Mouse (Mus musculus) embryonic fibroblast, embryonic 13.5 days (primary cell): ENCODE data around the gene Trip12. TPM values are rescaled to one million over a fixed set of nuclear protein-coding genes. Genes with fewer than 3 reads are reported as not detected.
A peak's percentile ranks its signal among the peaks of the same experiment; 100 is the strongest.

ENCODE experiments used
- H3K27ac ChIP-seq: 2 replicates; pipeline ENCODE4 v1.5.1; 2012; ENCODE audit warnings: low read length, control low read depth, inconsistent platforms; ENCODE audit not compliant: insufficient read depth
- H3K4me1 ChIP-seq: 2 replicates; pipeline ENCODE4 v1.6.1; 2011; ENCODE audit warnings: low read length; ENCODE audit not compliant: control insufficient read depth, insufficient read depth
- H3K4me3 ChIP-seq: 2 replicates; pipeline ENCODE4 v1.5.1; 2011; ENCODE audit warnings: mild to moderate bottlenecking, control low read depth, low read length; ENCODE audit not compliant: insufficient read depth
- CTCF ChIP-seq: IDR thresholded peaks from 2 replicates; pipeline ENCODE4 v1.5.1; 2011; ENCODE audit warnings: mild to moderate bottlenecking, control low read depth, low read length, moderate library complexity, borderline replicate concordance; ENCODE audit not compliant: insufficient read depth
- POLR2A ChIP-seq: IDR thresholded peaks from 2 replicates; pipeline ENCODE4 v1.6.1; 2011; ENCODE audit warnings: low read depth, mild to moderate bottlenecking, control low read depth, low read length, moderate library complexity
- polyA plus RNA-seq: library from polyadenylated mRNA; stranded (reverse); fragments of >200 nt; gene quantifications from 2 replicates; pipeline ENCODE4 v1.2.4, GENCODE M21; 2011; ENCODE audit warnings: low read depth; ENCODE audit not compliant: missing spikeins, insufficient read length

Trip12 gene
- polyA plus RNA-seq, 1 experiment, result 278 TPM

DNA sequence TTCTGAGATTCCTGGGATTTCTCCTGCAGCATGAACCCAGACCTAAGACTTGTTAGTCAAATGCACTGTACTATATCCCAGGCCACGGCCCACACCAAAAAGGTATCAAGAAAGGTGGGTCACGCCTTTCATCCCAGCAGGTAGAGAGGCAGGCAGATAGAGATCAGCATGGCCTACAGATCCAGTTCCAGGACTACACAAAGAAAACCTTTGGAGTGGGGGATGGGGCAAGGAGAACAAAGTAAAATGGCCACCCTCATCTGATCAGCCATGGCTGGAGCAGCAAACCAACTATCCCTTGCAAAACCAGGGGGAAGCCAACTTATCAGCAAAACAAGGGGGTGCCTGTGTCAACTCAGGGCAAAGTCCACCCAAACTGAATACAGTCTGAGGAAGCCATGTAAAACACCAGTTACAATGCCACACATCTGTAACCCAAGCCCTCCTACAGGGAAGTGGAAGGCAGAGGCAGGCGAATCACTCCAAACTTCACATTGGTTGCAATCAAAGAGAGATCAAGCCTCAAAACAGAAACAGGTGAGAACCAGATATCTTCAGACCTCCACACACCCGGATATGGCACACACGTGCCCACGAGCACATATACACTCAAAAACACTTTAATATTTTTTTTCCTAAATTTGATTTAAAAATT is 8.6 kb upstream of the Trip12 start:
- Histone ChIP-seq H3K4me1 (no peaks in the 10 kb centered on the region), H3K4me3 (no peak overlapping the region), H3K27ac (no peak overlapping the region)
- TF ChIP-seq CTCF (no peak), POLR2A (no peak)

DNA sequence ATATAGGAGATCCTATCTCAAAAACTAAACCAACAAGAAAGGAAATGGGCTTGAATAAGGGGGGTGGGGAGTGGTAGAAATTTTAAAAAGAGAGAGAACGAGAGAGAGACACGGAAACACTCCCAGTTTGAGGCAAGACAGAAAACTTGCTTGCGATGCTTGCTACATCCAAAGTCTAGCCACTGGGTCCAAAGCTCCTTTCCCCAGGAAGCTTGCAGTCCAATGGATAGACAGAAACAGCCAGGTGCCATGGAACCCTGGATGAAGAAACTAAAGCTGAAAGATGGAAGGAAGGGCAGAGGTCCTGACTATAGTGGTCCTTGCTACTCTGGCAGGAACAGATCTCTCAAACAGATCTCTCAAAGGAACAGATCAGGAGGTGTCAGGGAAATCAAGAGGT is 8.0 kb upstream of the Trip12 start:
- TF ChIP-seq POLR2A, result no peak
- no peak for TF ChIP-seq CTCF
- Histone ChIP-seq H3K4me3 (no peak overlapping the region), H3K4me1 (no peaks in the 10 kb centered on the region), H3K27ac (no peak overlapping the region)

DNA sequence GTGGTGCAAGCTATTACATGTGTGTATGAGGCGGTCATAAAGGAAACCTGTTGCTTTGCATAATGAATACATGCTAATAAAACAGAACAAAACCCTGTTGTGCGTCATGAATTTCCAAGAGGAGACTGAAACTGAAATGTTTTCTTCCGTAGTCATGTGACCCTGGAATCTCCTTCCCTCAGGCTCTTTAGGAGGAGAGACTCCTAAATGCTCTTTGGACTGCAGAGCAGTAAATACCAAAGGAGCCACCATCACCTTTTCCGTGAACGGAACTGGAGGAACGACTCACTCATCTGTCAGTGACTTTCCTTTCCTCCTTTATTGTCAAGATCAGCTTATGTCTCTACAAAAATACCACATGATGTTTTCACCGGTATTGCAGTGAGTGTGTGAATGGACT is 7.4 kb upstream of the Trip12 start:
- Histone ChIP-seq H3K27ac (no peak overlapping the region), H3K4me1 (no peaks in the 10 kb centered on the region), H3K4me3 (no peak overlapping the region)
- TF ChIP-seq CTCF (no peak), POLR2A (no peak)

DNA sequence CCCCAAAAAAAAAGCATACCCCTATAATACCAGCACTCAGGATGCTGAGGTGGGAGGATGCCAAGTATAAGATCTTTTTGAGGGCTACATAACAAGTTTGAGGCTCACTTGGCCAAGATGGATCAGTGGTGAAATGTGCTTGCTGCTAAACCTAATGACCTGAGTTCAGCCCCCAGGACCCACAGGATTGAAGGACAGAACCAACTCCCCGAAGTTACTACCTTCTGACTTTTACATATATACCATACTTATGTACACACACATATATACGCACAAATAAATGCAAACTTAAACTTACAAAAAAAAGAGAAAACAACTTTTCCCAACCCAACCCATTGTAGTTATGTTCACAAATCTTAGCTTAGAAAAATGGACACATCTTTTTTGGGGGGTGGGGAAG is 3.0 kb upstream of the Trip12 start:
- TF ChIP-seq CTCF, result no peak
- no peak for TF ChIP-seq POLR2A
- no peak overlapping the region for H3K27ac ChIP-seq
- H3K4me1 ChIP-seq, result no peaks in the 10 kb centered on the region
- no peak overlapping the region for H3K4me3 ChIP-seq

DNA sequence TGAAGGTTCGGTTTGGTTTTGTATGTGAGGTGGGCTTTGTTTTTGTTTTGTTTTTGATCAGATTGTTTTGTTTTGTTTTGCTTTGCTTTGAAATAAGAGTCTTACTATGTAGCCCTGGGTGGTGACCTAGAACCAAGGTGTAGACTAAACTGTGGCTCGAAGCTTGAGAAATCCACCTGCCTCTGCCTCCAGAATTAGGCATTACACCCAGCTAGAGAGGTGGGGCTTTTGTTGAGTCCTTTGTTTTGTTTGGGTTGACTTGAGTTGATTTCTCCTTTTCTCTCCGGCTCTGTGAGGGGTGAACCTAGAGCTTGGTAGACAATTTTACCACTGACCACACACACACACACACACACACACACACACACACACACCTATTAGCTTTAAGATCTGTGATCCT is 745 bp upstream of the Trip12 start:
- no peak for TF ChIP-seq CTCF
- TF ChIP-seq POLR2A, result no peak
- no peak overlapping the region for H3K27ac ChIP-seq
- H3K4me1 ChIP-seq, result no peaks in the 10 kb centered on the region
- H3K4me3 ChIP-seq, result peak overlapping the region; percentile 40; the same call in 1 of the 2 replicates

DNA sequence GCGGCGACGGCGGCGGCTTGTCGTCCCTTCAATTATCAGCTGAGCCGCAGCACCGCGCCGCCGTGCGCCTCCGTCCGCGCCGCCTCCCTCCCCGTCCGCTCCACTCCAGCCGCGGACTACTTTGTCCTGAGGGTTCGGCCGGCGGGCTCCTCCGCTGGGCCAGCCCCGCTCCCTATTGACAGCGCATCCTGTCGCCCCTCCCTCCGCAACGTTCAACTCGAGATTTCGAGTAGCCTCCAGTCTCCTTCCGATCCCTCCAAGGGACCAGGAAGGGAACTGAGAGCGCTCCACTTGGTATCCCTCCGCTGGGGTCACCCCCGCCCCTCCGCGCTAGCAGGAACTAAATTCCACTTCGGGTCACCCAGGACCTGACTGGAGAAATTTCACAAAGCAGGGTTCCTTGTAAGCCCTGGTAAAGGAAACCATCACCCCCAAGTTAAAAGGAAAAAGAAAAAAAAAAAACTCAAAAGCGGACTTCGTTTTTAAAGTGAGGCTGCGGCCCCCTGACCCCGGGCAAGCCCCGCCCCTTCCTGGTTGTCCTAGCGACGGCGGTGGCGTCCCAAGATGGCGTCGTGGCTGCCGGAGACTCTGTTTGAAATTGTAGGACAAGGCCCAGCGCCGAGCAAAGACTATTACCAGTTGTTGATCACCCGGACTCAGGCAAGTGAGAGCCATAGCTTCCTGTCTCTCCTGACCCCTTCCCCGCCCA is 853 bp downstream of the Trip12 start, which contains the start of gene Fbxo36:
Gene Fbxo36 (plus strand): TSS at position 533 of the 709 bp plus-strand sequence.
- Histone ChIP-seq H3K4me1 (no peaks in the 10 kb centered on the region), H3K27ac (peak within 1 kb of the TSS; percentile 82), H3K4me3 (peak within 1 kb of the TSS; percentile 93)
- TF ChIP-seq POLR2A, result peak; percentile 71
- no peak for TF ChIP-seq CTCF

DNA sequence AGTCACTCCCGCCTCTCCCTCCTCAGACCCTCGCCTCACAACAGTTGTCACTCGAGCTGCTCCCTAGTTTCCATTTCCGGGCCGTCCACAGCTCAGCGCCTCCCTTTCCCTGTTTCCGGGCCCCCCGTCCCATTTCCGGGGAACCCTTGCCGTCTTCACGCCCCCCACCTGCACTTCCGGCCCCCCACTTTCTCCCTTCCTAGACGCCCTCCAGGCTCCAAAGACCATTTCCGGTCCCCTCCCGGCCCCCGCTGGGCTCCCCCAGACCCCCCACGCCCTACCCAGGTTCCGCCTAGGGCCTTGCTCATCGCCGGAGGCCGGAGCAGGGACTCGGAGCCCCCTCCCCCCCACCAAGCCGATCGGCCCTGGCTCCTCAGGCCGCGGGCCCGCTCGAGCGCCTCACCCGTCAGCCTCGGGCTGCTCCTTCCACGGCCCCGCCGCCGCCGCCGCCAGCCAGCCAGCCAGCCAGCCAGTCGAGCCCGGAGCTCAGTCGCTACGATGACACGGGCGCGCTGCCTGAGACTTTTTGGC is 1.6 kb downstream of the Trip12 start:
- Histone ChIP-seq H3K4me1 (no peaks in the 10 kb centered on the region), H3K27ac (peak overlapping the region; percentile 82), H3K4me3 (peak overlapping the region; percentile 93)
- TF ChIP-seq POLR2A (0 out of 2 replicates have a peak, but pooled peaks have one; percentile 27), CTCF (no peak)

DNA sequence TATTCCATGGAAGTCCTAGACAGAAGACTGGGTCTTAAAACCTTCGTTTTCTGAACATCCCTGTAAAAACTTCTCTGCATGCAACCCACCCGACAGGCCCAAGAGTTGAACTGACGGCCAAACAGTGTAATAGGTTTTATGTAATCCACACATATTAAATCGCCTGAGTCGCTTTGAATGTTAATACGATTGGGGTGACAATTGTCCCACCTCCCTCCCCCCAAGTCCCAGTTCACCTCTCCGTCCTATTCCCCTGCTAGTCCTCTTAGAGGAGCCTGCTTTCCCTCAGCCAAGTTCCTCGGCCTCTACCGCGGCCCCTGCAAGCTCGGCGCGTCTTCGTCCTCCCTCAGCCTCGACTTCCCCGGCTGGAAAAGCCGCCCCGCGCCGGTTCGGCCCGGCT is 2.2 kb downstream of the Trip12 start:
- Histone ChIP-seq H3K4me1 (no peaks in the 10 kb centered on the region), H3K27ac (peak overlapping the region; percentile 34; the same call in 1 of the 2 replicates), H3K4me3 (peak overlapping the region; percentile 93)
- TF ChIP-seq POLR2A (no peak), CTCF (no peak)

DNA sequence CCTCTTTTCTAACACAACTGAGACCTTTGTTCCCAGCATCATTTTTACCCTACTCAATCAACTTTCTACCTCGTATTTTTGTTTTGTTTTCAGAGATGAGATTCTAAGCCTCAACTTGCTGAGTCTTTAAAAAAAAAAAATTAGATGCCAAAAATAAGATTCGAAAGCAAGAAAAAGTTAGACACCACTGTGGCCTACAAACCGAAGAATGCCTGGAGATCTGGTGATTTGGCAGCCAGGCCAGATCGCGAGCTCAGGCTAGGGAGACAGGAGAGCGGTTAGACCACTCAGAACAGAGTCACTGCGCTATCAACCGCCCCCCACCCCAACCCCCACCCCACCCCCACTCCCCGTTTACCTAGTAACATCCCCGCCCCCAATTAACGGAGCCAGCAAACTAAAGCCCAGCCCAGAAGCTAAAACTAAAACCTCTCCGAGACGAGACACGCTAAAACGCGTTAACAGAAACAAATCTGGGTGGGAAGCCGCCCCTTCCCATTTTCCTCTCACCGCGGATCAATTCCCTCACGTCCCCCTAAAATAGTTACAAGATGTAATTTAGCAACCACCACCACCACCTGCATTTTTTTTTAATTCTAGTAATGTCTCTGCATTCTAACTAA is 2.7 kb downstream of the Trip12 start:
- Histone ChIP-seq H3K4me3 (peak overlapping the region; percentile 93), H3K4me1 (no peaks in the 10 kb centered on the region), H3K27ac (0 out of 2 replicates have a peak overlapping the region, but pooled peaks have one; percentile 34)
- TF ChIP-seq POLR2A (no peak), CTCF (no peak)

DNA sequence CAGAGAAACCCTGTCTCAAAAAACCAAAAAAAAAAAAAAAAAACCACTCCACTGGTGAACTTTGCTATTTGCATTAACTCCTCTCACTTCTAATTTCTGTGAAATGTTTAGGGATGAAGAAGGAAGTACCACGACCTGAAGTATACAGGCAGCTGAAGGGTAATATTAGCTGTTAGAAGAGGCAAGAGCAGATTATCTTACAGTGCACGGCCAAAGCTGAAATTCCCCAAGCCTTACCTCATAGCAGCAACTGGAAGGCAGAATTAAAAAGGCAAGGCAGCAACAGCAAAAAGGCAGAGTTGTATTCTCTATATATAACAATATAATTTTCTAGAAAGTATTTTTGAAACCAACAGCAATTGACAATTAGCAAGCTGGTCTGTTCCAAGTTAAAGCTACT is 15.2 kb downstream of the Trip12 start:
- Histone ChIP-seq H3K27ac (no peak overlapping the region), H3K4me3 (no peak overlapping the region), H3K4me1 (no peaks in the 10 kb centered on the region)
- TF ChIP-seq POLR2A, result no peak
- no peak for TF ChIP-seq CTCF
